Mouse (Mus musculus) layer of hippocampus, adult 11-12 months (tissue): ENCODE results near the gene Creb3l2.

ENCODE experiments used
- DNase-seq: peaks from one replicate; pipeline ENCODE4 v3.0.0; 2022; ENCODE audit warnings: low spot score

Gene Creb3l2

DNA sequence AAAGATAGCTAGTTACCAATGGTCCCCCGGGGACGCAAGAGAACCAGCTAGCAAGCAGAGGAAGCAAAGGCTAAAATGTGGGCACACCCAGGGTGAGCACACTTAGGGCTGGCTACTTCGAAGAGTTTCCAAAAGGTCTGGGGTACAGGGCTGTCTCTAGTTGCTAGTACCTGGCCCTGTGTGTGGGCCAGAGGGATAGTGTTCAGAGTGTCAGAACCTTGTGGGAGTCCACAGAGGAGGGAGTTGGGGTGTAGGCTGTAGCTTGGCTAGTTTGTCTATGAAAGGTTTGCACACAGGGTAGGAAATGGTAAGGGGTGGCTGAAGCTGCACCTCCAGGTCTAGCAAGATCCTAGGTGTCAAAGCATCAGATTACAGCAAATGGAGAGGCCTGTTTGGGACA, 116.9 kb downstream of the Creb3l2 start:
- DNase-seq = no peak

GRCm38 (mm10) chr6:37322641-37323040, 119.3 kb downstream of the Creb3l2 start:
- no peak for DNase-seq

DNA sequence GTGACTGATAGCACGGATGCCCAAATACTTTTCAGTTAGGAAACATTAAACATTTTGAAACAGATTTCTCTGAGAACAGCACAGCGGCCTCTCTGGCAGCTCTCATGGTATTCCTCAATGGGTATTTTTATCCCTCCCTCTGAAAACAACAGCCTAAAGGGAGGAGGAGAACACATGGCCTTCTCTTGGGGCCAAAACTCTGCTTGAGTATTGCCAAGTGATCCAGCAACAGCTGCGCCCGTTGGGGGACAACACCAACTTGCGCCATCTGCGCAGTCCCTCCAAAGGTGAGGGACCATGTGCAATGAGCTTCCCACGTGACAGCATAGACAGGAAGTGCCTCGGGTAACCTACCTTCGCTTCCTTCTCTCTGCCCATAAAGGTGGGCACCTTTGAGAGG, 119.9 kb downstream of the Creb3l2 start:
- peak; percentile 79 for DNase-seq

GRCm38 (mm10) chr6:37317904-37318303, 124.0 kb downstream of the Creb3l2 start:
- DNase-seq = no peak

GRCm38 (mm10) chr6:37315440-37315839, 126.5 kb downstream of the Creb3l2 start:
- DNase-seq = no peak

DNA sequence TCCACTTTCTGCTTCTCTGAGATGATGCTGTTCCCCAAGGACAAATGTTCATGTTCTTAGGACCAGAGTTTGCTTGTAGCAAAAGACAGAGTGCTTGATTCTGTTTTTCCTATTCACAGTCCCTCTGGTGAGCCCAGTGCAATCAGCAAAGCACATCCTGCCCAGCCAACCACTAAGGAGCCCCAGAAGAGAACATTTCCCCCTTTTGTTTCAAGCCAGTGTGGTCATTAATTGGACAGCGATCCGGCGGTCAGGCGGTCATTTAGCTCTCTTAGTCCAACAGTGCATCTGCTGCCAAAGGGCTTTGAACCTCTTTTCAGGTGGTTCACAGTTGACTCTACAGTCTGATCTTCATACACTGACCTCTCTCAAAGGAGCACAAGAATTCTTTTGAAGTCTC, 131.3 kb downstream of the Creb3l2 start:
- no peak for DNase-seq

GRCm38 (mm10) chr6:37306616-37307015, 135.3 kb downstream of the Creb3l2 start:
- no peak for DNase-seq

DNA sequence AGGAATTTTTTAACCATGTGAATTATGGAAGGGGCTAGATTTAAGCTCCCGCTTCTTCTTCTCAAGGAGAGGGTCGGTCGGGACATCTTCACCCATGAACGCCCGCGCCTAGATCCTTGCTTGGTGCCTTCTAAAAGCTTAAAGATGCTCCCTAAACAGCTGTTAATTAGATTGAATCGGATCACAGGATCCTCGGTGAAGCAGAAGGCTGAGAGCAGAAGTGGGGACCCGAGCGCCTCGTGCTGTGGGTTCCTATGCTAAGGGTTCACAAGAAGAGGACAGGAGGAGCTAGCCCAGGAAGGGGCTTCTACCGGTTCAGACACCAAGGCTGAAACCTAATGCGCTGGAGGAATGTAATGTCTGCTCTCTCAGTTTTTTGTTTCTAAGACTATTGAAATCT, 141.5 kb downstream of the Creb3l2 start:
- DNase-seq = peak; percentile 17

DNA sequence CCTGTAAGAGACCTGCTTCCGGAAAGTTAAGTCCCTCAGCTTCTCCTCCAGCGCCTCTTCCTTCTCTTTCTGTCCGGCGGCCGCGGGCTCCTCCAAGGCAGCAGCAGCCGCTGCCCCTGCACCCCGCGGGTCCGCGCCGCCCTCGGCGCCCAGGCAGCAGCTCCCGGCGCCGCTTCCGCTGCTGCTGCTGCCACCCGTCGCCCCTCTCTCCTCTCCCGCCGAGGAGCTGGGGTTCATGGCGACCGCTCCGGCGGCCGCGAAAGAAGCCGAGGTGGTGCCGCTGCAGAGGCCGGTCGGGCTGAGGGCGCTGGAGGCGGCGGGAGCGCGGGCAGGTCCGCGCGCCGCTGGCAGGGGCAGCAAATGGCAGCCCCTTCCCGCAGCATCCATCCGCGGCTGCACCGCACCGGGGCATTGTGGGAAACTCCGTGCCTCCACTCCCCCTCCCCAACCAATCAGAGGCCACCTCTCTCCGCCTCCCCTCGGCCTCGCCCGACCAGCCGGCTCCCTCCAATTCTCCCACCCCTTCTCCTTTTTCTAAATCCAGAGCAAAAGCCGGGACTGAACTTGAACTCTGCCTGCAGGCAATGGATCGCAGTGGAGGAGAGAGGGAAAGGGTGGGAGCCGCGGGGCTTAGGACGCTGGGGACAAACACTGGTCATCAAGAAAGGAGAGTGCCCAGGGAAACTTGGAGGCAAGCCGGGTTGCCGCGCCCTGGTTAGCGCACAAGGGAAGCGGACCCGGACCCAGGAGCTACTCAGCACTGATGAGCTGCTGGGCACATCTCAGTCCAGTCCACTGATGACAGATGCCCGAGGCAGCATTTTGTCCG, 142.2 kb downstream of the Creb3l2 start, which contains the start of gene Dgki:
Gene Dgki, minus strand, starts transcription at position 623 of the 829 bp plus-strand sequence.
- peak; percentile 84 for DNase-seq

GRCm38 (mm10) chr6:37298982-37299381, 143.0 kb downstream of the Creb3l2 start:
- no peak for DNase-seq

DNA sequence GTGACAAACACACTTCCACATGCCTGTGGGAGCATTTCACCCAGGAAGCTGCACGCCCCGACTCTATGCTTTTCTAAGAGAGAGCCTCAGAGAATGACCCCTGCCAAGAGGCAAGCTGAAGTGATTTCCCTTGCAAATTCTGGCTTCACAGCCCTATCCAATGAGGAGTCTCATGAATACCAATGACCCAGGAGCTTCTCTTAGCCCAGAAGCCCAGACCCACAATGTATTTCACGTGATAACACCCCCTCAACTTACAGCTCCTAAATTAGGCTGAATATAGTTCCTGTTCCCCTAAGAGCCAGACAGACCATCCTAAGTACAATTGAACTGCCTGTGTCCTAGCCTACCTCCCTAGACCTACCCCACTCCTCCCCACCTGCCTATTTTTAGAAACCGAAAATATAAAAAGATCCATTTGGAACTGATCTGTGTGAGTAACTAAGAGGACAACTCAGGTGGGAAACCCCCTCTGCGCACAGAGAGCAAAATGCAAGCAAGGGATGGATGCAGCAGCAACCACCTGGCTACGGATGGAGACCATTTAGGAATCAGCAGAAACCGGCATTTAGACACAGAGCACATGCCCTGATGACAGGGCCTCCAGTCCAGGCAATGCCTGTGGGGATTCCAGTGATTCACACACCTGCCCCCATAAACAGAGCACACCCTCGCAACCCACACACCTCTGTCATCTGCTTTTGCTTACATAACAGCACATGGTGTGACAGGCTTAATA, 144.0 kb downstream of the Creb3l2 start:
- DNase-seq = peak; percentile 34

DNA sequence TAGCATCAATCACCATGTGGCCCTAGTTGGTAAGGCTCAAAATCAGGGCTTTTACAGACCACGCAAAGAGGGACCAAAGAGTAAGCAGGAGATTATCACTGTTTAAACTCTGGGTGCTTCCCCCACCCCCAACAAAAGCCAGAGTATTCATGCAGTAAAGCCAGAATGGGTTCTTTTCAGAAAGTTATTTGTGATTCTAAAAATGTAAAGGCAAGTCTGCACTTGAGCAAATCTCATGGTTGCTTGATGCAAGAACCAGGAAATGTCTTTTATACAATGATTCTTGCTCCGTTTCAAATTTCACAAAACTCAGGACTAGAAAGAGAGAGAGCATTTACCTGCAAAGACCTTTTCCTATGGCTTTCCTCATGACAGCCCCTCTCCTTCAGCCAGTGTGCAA, 149.9 kb downstream of the Creb3l2 start:
- DNase-seq = no peak

DNA sequence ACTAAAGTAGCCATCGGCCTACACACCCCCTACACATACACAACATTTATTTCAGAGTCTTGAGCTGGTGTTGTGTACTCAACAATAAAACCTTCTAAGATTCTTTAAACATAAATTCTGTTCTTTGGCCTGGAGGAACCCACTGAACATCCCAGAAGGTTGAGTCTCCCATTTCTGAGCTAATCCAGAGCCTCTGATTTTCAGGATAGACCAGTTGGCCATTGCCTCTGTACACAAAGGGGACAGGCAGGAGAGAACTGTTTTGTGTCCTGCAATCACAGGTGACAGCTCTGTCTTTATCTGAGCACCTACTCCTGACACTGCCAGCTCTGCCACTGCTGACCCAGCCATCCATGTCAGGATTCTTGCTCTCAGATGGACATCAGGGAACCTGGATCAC, 150.8 kb downstream of the Creb3l2 start:
- no peak for DNase-seq

DNA sequence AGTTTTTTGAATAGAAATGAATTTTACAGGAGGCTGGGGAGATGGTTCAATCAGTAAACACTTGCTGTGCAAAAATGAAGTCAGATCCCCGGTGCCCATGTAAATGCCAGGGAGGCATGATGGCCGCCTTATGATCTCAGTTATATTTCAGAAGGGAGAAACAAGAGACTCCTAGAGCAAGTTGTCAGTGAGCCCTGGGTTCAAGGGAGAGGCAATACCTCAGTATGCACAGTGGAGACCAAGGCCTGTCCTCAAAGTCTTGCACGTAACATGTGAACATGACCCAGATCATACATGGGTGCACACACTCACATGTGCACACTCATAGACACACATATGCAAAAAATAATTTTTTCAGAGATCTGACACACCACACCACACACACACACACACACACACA, 151.3 kb downstream of the Creb3l2 start:
- no peak for DNase-seq

GRCm38 (mm10) chr6:37286134-37286533, 155.8 kb downstream of the Creb3l2 start:
- no peak for DNase-seq

- no peak for DNase-seq
Observed at GRCm38 (mm10) chr6:37284879-37285278, 157.1 kb downstream of the Creb3l2 start.

DNA sequence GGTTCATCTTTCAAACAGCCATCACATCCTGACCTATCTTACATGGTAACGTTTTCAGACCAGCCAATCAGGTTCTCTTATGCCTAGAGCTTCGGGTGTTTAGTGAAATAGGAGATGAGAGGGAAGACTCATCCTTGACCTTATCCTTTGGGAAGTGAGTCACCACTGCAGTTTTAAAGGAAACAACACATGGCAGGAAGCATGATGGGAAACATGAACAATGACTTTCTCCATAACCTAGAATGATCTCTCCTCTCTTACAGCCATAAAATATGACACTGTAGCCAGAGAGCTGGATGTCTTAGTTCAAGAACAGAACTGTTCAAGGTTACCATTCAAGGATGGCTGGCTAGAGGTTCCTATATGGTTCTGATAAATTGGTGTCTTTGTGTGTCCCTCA, 158.6 kb downstream of the Creb3l2 start:
- no peak for DNase-seq

- no peak for DNase-seq
Observed at GRCm38 (mm10) chr6:37282659-37283058, 159.3 kb downstream of the Creb3l2 start.
